Mouse (Mus musculus): ENCODE results near the gene Pigb.

Gene Pigb

DNA sequence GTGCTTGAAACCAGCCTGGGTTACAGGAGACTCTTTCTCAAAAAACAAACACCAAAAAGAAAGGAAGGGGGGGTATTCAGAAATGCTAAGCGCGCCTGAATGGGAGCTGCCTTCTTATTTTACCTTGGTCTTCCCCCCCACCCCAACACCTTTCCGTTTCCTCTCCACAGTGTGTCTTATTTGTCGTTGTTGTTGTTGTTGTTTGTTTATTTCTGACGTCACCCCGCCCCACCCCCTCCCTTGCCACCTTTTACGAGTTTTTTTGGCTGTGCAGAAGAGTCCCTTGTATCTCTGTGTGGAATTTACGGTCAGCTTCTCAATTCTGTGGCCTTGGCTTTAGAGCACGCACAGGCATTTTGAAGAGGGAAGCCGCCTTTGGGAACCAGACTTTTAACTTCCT lies 5.5 kb upstream of the Pigb start:
- no peak for DNase-seq (ENCODE audit: low read depth, low spot score)

DNA sequence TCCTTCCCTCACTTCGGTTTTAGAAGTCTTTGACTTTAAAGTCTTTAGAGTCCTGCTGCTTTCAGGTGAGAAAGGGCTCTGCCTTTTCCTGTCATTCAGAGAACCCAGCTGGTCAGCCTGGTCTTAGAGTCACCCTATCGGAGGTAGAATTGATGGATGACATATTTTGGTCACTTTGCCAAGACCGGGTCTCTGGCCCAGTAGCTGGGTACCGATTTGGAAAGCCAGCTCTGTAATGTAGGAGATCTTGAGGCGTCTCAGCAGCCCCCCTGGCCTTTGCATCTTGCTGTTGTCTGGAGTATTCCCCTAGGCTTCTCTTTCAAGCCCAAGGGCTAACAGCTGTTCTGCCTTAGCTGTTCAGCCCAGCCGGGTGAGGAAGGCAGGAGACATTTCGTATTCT lies 5.0 kb upstream of the Pigb start:
- no peak for DNase-seq (ENCODE audit: low read depth, low spot score)

DNA sequence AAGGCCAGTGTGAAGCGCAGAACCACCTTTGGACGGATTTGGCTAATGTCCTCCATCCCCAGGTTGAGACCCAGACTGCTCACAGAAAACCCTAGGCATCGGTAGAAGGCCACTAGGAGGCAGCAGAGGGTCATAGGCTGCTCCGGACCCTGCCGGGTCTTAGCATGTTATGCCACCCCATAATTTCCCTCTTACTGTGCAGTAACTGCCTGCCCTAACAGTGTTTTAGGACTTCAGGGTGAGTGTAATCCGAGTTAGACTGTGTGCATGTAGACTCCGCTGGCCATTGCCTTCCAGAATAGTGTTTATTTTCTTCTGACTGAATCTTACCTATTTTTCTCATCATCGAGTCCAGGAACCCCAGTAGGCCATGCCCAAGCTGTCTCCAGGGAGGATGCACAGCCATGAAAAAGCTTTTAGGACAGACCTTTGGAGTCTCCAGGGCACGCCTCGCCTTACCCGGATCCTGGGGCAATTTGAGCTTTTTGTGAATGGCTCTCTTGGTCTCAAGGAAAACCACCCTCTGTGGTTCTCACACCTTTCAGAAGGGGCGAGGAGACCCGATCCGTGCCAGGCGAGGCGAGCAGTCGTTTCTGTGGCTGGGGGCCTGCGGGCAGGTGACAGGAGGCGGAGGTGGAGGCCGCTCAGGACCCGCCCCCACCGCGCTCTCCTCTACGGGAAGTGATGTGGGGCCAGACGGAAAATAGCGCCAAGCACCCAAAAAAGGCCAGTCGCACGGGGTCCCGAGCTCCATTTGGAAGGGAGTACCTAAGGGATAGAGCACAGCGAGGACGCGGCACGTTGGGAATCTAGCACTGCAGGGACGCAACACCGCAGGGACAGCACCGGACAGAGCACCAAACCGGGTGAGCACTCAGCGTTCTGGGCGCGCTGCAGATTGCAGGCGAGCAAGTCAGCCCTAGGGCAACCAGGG lies 4.2 kb upstream of the Pigb start, which contains the start of gene Rab27a:
TSS of gene Rab27a (plus strand) at position 709 of the 934 bp plus-strand sequence.
- DNase-seq (ENCODE audit: low read depth, low spot score), result peak; percentile 88

DNA sequence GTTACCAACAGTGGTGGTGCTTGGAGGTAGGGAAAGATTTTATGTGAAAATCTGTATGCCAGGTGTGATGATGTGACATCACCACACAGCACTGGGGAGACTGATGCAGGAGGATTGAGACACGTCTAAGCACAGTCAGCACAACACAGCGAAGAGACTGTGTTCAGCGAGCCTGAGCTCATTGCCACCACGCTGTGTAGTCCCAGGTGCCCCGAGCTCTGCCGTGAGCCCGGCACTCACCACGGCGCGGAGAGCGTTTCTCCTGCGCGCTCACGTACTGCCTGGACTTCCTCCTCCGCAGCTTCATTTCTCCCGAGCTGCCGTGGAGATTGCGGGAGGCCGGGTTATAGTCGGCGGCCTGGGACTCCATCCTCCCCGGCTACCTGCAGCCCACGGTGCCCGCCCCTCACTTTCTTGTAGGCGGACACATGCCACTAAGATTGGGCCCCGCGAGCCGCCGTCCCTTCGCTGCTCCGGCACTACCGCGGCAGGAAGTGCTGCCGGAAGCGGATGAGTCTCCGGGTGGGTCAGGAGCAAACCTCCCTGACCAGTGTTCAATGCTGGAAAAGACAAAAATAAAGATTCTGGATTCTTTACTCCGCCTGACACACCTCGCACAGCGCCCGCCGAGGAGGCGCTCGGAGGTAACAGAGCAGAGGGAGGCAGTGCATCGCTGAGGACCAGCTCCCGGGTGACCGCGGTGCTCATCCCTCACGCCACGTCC lies 794 bp downstream of the Pigb start:
- DNase-seq (ENCODE audit: low read depth, low spot score), result peak; percentile 89

DNA sequence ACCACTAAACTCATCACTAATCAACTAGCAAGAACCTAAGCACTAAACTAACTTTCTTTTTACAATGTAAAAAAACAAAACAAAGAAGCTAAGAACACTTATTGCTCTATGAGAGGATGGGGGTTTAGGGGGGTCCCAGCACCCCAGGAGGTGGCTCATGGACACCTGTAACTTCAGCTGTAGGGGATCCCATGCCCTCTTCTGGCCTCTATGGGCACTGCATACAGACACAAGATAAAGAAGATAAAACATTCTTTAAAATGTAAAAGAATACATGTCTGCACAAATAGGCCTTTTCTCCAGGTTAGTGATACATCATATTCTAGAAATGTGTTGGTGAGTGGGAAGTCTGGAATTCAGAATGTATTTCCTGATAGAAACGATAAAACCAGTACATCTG lies 6.8 kb downstream of the Pigb start:
- no peak for DNase-seq (ENCODE audit: low read depth, low spot score)

DNA sequence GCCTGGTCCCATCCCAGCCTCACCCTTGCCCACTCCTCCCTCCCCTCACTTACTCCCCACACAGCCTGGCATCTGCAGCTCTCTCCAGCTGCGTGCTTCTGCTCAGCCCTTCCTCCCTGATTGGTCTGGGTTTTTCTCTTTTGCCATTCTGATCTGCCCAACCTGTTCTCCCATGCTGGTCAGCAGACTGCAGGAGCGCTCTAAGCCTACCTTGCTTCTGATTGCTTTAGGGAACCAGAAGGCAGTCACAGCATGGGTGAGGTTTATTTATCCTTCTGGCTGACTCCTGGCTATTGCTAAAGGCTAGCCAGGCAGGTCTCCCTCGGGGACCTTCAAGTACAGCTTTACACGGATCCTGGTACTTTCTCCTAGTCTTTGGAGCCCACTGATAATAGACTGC lies 8.8 kb downstream of the Pigb start:
- DNase-seq (ENCODE audit: low read depth, low spot score), result no peak

DNA sequence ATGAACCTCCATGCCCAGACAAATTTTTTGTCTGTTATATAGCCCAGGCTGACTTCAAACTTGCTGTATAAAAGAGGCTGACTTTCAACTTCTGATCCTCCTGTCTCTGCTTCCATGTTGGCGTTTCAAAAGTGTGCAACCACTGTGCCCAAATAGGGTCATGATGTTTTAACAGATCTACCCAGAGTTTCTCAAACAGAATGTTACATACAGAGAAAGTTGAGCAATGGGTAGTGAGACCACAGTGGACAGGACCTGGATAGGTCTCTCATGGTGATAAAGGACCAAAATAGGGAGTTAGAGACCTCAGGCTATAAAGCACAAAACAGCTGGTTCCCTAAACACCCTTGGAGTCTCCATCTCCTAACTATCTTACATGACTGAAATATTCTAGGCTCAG lies 9.7 kb downstream of the Pigb start:
- DNase-seq (ENCODE audit: low read depth, low spot score), result no peak

DNA sequence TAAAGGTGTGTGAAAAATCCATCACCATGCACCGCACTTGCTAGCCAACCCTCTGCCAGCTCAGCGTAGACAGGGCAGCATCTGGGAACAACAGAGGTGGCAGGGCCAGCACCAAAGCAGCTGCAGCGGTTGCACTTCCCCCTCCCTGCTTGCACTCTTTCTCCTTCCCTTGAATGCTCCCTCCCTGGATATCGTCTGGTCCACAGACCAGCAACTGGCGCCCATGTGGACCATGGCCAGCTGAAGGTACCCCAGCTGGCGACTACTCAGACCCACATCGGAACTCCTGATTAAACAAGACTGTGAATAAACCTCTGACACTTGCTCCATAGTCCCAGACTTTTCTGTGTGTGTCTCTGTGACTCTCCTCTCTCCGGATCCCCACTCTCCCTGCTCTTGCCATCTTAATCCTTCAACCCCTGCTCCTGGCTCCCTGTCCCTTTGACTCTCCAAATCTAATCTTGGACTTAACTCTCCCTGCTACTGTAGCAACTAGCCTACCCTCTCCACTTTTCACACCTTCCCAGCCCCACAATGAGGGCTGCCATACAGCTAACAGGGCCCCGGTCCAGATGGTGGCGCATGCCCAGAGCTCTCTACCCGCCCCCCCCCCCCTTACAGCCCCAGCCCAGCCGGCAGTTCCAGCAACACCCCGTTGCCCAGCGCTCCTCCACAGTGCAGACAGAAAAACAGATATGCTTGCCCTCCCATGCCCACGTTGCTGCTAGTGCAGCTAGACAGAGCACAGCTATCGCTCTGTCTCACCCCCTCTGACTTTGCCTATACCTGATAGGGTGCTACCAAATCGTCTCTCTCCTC lies 14.2 kb downstream of the Pigb start:
- peak; percentile 66 for DNase-seq (ENCODE audit: low read depth, low spot score)

DNA sequence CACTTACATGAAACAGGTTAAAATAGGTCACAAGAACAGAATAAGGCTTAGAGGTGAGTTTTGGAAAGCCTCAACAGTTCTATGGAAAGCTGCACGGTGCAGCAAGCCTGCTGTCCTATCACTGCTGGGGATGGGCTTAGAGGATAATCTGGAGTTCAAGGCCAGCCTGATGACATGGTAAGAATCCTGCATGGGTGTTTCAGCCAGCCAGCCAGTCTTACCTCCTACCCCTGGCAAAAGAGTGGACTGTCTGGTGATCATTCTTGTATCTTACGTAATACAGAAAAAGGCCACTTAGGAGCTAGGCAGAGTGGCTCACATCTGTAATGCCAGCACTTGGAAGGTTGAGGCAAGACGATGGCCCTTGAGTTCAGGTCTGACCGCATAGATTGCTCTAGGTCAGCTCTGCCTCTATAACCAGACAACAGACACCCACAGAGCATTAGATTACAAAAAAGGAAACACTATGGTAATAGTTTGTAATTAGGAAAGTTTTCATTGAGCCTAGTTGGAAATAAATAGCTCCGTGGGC lies 19.5 kb downstream of the Pigb start:
- no peak for DNase-seq (ENCODE audit: low read depth, low spot score)

DNA sequence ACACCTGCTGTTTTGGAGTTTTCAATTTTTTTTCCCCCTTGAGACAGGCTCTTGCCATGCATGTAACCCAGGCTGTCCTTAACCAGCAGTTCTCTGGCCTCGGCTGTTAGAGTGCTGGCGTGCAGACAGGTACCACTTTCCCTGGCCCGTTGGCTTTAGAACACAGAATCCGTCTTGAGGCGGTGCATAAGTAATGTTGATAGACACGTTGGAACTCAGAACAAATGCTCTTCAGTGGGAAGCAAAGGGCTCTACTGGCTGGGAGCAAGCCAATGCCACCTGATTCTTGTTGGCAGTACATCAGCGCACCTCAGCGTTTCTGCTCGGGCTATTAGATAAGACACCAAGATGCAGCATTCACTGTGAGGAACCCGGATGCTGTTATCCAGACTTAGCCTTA lies 20.3 kb downstream of the Pigb start:
- no peak for DNase-seq (ENCODE audit: low read depth, low spot score)

DNA sequence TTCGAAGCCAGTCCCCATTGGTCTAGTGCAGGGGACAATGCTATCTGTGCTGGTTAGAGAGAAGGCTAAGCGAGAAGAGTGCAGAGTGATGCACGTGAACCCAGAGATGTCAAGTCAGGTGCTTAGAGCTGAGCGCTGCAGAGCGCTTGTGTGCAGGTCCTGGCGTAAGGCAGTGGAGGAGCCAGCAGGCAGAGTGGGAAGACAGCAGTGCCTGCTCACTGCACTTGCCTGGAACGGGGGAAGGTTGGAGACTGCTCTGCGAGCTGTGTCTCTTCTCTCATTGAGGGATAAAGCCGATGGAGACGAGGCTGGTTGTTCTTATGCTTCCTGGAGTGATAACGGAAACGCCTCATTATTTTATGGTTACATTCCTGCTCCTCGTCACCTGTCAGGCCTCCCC lies 25.5 kb downstream of the Pigb start:
- DNase-seq (ENCODE audit: low read depth, low spot score), result no peak

DNA sequence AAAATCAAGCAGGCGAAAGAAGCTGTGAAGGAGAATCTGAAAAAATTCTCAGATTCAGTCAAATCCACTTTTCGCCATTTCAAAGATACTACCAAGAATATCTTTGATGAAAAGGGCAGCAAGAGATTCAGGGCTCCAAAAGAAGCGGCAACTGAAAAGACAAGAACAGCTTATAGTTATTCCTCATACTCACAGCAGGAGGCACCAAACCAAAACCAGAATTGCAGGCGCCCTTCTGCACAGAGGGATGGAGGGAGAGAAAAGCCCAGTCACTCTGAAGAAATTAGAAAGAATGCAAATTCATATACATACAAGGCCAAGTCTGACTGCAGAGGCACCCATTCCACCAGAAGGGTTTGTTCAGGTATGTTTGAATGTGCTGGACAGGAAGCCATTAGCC lies 27.5 kb downstream of the Pigb start:
- no peak for DNase-seq (ENCODE audit: low read depth, low spot score)

DNA sequence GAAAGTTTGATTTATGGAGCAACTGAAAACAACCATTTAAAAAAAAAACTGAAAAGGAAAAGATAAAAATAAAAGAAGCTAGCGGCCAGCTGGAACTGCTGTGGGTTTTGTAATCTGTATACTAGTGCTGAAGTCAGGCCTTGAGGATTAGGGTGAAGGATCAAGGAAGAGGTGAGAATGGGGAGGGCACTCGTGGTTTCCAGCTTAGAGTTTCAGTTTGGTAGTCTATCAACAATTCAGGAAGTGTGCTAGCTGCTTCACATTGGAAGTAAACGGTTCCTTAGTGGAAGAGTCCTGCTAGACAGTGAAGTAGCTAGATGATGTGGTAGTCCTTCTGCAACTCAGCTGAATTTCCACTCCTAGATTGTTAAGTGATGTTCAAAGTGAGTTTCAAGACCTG lies 31.8 kb downstream of the Pigb start:
- DNase-seq (ENCODE audit: low read depth, low spot score), result no peak

DNA sequence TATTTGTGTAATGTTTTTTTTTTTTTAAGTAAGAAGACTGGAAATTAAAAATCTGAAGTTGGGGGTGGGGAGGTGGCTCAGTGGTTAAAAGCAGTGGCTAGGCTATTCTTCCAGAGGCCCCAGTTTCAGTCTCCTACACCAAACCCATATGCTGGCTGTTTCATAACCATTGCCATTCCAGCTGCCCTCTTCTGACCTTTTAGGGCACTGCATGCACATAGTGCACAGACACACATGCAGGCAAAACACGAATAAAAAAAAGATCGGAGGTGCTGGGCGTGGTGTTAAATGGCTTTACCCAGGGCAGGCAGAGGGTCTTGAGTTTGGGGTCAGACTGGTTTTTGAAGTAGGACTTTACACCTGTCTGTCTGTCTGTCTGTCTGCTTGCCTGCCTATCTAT lies 34.0 kb downstream of the Pigb start:
- DNase-seq (ENCODE audit: low read depth, low spot score), result no peak

DNA sequence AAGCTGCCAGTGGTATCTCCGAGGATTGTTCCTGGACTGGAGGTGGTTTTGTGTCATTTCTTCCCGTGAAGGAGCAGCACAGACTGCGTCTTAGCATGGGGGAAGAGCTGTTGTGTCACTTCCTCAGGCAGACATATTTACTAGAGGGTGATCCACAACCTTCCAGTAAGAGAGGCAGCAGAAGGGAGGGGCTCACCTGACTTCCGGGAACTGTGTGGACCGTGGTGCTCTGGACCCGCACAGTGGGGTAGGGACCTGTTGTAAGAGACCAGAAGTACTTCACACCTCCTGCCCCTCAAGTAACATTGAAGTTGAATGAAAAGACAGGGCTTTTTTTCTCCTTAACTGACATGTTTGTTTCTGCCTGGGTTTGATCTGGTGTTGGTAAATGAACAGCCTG lies 35.1 kb downstream of the Pigb start:
- DNase-seq (ENCODE audit: low read depth, low spot score), result no peak

DNA sequence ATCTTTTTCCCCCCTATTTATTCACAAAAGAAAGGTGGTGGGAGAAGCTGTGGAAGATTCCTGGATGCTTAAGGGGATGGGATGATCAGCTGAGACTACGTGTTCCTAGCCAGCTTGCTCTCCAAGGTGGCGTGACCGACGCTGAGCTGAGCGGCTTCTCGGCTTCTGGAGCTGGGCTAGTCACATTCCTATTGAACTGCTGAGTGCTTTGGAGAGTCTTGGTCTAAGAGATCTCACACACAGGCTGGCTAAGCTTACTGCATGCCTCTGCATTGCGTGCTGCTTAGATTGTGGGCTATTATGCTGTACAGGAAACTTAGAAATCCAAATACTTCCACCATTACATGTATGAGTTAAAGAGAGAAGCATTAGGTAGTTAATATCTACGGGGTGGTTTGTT lies 36.1 kb downstream of the Pigb start:
- no peak for DNase-seq (ENCODE audit: low read depth, low spot score)

DNA sequence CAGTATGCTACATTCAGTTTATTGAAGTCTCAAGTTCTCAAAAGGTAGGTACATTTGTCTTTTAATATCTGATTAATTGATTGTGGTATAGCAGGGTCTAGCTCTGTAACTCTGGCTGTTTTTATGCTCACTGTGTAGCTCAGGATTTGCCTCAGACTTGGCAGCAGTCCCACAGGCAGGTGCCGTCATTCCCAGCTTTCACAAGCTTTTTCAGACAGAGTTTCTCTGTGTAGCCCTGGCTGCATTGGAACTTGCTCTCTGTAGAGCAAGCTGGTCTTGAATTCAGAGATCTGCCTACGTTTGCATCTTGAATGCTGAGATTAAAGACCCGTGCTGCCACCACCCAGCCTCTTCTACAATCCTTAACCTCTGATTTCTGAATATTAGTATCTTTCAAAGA lies 38.0 kb downstream of the Pigb start:
- DNase-seq (ENCODE audit: low read depth, low spot score), result no peak

DNA sequence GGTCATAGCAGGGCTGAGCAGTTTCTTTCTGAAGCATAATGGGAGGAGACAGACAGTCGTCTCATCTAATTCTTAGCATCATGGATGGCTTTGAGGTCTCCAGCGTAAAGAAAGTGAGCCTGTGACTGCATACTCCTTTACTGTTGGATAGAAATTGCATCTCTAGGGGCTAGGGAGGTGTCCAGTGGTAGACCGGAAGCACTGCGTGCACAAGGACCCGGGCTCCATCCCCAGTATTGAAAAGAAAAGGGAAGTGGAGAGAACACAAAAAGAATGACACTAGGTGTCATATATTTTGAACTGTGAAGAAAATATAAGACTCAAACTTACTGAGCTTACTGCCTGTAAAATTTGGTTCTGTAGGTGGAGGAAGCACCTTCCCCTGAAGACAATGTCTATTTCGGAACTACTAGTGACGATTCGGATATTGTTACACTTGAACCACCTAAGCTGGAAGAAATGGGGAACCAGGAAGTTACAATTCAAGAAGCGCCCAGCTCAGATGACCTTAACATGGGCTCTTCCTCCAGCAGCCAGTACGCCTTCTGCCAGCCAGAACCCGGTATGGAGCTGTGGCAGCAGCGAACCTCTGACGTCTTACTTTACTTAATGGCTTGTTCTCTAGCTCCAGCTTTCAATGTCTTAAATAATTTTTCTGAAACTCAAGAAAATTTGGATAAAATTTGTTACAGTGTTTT lies 38.7 kb downstream of the Pigb start:
- no peak for DNase-seq (ENCODE audit: low read depth, low spot score)

DNA sequence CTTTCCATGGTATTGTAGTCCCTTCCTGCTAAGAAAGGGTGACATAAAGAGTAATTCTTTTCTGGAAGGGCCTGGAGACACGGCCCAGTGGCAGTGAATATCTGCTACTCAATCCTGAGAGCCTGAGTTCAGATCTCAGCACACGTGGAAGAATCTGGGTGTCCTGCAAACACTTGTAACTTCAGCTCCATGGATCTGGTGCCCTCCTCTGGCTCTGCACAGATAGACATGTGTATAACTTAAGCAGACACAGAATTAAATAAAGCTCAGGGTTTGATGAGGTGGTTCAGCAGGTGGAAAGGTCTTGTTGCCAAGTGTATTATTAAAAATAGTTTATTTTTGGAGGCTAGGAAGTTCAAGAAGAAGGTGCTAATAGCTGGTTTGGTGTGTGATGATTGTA lies 39.7 kb downstream of the Pigb start:
- DNase-seq (ENCODE audit: low read depth, low spot score), result no peak

DNA sequence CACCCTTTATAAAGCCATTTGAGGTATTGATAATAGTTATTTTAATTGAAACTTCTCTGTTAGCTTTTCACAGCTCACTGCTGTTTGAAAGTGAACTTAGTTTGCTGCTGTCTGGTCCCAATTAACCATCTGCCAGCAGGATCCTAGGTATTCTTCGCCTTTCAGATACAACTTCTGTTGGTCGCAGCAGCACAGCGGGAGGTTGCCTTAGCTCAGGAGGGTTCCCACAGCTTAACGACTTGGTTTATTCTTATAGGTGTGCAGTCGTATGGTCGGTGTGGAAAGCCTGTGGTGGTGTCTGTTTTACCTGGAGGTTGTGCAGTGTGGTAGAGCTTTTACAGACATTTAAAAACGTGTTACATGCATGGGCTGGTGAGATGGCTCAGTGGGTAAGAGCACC lies 43.4 kb downstream of the Pigb start:
- DNase-seq (ENCODE audit: low read depth, low spot score), result no peak

DNA sequence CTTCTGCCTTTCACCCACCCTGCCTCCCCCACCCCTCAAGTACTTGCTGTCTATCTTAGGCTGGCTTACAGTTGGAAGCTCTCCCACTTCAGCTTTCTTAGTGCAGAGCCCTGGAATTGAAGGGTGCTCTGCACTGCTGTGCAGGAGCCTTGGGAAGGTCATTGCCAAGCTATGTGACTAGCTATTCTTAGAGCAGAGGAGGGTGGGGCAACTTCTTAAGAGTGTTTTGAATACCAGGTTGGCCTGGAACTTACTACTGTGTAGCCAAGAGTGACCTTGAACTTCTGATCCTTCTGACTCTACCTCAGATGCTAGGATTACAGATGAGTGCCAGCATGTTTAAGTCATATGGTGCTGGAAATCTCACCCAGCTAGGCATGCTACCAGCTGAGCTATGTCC lies 44.0 kb downstream of the Pigb start:
- DNase-seq (ENCODE audit: low read depth, low spot score), result no peak

Measured in forelimb bud, embryonic 11.5 days (tissue).